Mouse (Mus musculus): ENCODE measurements around the gene Ankrd31. TPM values are rescaled to one million over a fixed set of nuclear protein-coding genes. Genes with fewer than 3 reads are reported as not detected.

Gene Ankrd31
- polyA plus RNA-seq (2014; fragmentation: Nextera tagmentation; extraction: Ambion mirVana) = not detected in 2 replicates

GRCm38 (mm10) chr13:96748109-96748845 lies at the start of gene Ankrd31:
Gene Ankrd31 (plus strand): TSS chr13:96748272.
- Histone ChIP-seq H3K27ac (replicated peaks; ENCODE audit: low read depth, low read length) (no peak within 1 kb of the TSS), H3K27me3 (replicated peaks; ENCODE audit: control insufficient read depth, insufficient read depth, low read length) (no peaks in the 10 kb centered on the region), H3K4me1 (ENCODE audit: control insufficient read depth, insufficient read depth, low read length) (no peaks in the 10 kb centered on the region), H3K9ac (ENCODE audit: low read depth, low read length) (no peak within 1 kb of the TSS), H3K4me3 (ENCODE audit: low read depth, low read length) (no peak within 1 kb of the TSS), H3K9me3 (ENCODE audit: control insufficient read depth, low read length) (no peaks in the 10 kb centered on the region; the same call in 1 of the 2 replicates), H3K36me3 (ENCODE audit: control insufficient read depth, insufficient read depth, low read length) (no peaks in the 10 kb centered on the region), H3K4me2 (ENCODE audit: low read depth, low read length) (no peak within 1 kb of the TSS)
- DNase-seq (ENCODE audit: low spot score) (no peak), ATAC-seq (ENCODE audit: low read depth) (no peak)
- WGBS = 90% methylated on average over 41 of the region's 42 CpGs

GRCm38 (mm10) chr13:96702567-96703278 lies 45.3 kb upstream of the Ankrd31 start:
- 69% methylated on average over 9 of the region's 9 CpGs for WGBS
- H3K27ac ChIP-seq (replicated peaks; ENCODE audit: low read depth, low read length) = no peak overlapping the region

GRCm38 (mm10) chr13:96709269-96710233 lies 38.5 kb upstream of the Ankrd31 start:
- ATAC-seq (ENCODE audit: low read depth) = no peak
- DNase-seq (ENCODE audit: low spot score) = no peak
- H3K27me3 ChIP-seq (replicated peaks; ENCODE audit: control insufficient read depth, insufficient read depth, low read length) = no peaks in the 10 kb centered on the region
- H3K4me1 ChIP-seq (ENCODE audit: control insufficient read depth, insufficient read depth, low read length) = no peaks in the 10 kb centered on the region
- no peak overlapping the region for H3K4me2 ChIP-seq (ENCODE audit: low read depth, low read length)
- no peak overlapping the region for H3K4me3 ChIP-seq (ENCODE audit: low read depth, low read length)
- no peaks in the 10 kb centered on the region for H3K36me3 ChIP-seq (ENCODE audit: control insufficient read depth, insufficient read depth, low read length)
- H3K9ac ChIP-seq (ENCODE audit: low read depth, low read length) = no peak overlapping the region
- no peak overlapping the region for H3K27ac ChIP-seq (replicated peaks; ENCODE audit: low read depth, low read length)
- H3K9me3 ChIP-seq (ENCODE audit: control insufficient read depth, low read length) = no peaks in the 10 kb centered on the region
- WGBS = 67% methylated on average over 8 of the region's 8 CpGs

More at GRCm38 (mm10) chr13:96702567-96703278, 45.3 kb upstream of the Ankrd31 start:
- no peak overlapping the region for H3K9ac ChIP-seq (ENCODE audit: low read depth, low read length)
- H3K27me3 ChIP-seq (replicated peaks; ENCODE audit: control insufficient read depth, insufficient read depth, low read length) = no peaks in the 10 kb centered on the region
- H3K4me3 ChIP-seq (ENCODE audit: low read depth, low read length) = no peak overlapping the region
- H3K4me2 ChIP-seq (ENCODE audit: low read depth, low read length) = no peak overlapping the region
- H3K9me3 ChIP-seq (ENCODE audit: control insufficient read depth, low read length) = no peaks in the 10 kb centered on the region
- no peaks in the 10 kb centered on the region for H3K4me1 ChIP-seq (ENCODE audit: control insufficient read depth, insufficient read depth, low read length)
- no peaks in the 10 kb centered on the region for H3K36me3 ChIP-seq (ENCODE audit: control insufficient read depth, insufficient read depth, low read length)
- DNase-seq (ENCODE audit: low spot score) (no peak), ATAC-seq (ENCODE audit: low read depth) (no peak)

GRCm38 (mm10) chr13:96716311-96716710 lies 31.8 kb upstream of the Ankrd31 start:
- ATAC-seq (ENCODE audit: low read depth) (no peak), DNase-seq (ENCODE audit: low spot score) (no peak)
- no peaks in the 10 kb centered on the region for H3K36me3 ChIP-seq (ENCODE audit: control insufficient read depth, insufficient read depth, low read length)
- no peak overlapping the region for H3K27ac ChIP-seq (replicated peaks; ENCODE audit: low read depth, low read length)
- 87% methylated on average over 2 of the region's 2 CpGs for WGBS
- H3K9ac ChIP-seq (ENCODE audit: low read depth, low read length) = no peak overlapping the region
- H3K4me3 ChIP-seq (ENCODE audit: low read depth, low read length) = no peak overlapping the region
- H3K4me2 ChIP-seq (ENCODE audit: low read depth, low read length) = no peak overlapping the region
- H3K27me3 ChIP-seq (replicated peaks; ENCODE audit: control insufficient read depth, insufficient read depth, low read length) = no peaks in the 10 kb centered on the region
- no peaks in the 10 kb centered on the region for H3K4me1 ChIP-seq (ENCODE audit: control insufficient read depth, insufficient read depth, low read length)
- H3K9me3 ChIP-seq (ENCODE audit: control insufficient read depth, low read length) = no peaks in the 10 kb centered on the region

GRCm38 (mm10) chr13:96717821-96718220 lies 30.3 kb upstream of the Ankrd31 start:
- DNase-seq (ENCODE audit: low spot score) (no peak), ATAC-seq (ENCODE audit: low read depth) (no peak)
- Histone ChIP-seq H3K4me1 (ENCODE audit: control insufficient read depth, insufficient read depth, low read length) (no peaks in the 10 kb centered on the region), H3K9me3 (ENCODE audit: control insufficient read depth, low read length) (no peaks in the 10 kb centered on the region), H3K4me2 (ENCODE audit: low read depth, low read length) (no peak overlapping the region), H3K36me3 (ENCODE audit: control insufficient read depth, insufficient read depth, low read length) (no peaks in the 10 kb centered on the region), H3K27ac (replicated peaks; ENCODE audit: low read depth, low read length) (no peak overlapping the region), H3K27me3 (replicated peaks; ENCODE audit: control insufficient read depth, insufficient read depth, low read length) (no peaks in the 10 kb centered on the region), H3K9ac (ENCODE audit: low read depth, low read length) (no peak overlapping the region), H3K4me3 (ENCODE audit: low read depth, low read length) (no peak overlapping the region)
- WGBS = 54% methylated on average over 1 of the region's 1 CpGs

GRCm38 (mm10) chr13:96720003-96720402 lies 28.1 kb upstream of the Ankrd31 start:
- Histone ChIP-seq H3K27ac (replicated peaks; ENCODE audit: low read depth, low read length) (no peak overlapping the region), H3K9me3 (ENCODE audit: control insufficient read depth, low read length) (no peaks in the 10 kb centered on the region), H3K27me3 (replicated peaks; ENCODE audit: control insufficient read depth, insufficient read depth, low read length) (no peaks in the 10 kb centered on the region), H3K36me3 (ENCODE audit: control insufficient read depth, insufficient read depth, low read length) (no peaks in the 10 kb centered on the region), H3K4me3 (ENCODE audit: low read depth, low read length) (no peak overlapping the region), H3K4me2 (ENCODE audit: low read depth, low read length) (no peak overlapping the region), H3K4me1 (ENCODE audit: control insufficient read depth, insufficient read depth, low read length) (no peaks in the 10 kb centered on the region), H3K9ac (ENCODE audit: low read depth, low read length) (no peak overlapping the region)
- WGBS = 86% methylated on average over 2 of the region's 2 CpGs
- ATAC-seq (ENCODE audit: low read depth) (no peak), DNase-seq (ENCODE audit: low spot score) (no peak)

- 85% methylated on average over 7 of the region's 7 CpGs for WGBS
- Histone ChIP-seq H3K4me1 (ENCODE audit: control insufficient read depth, insufficient read depth, low read length) (no peaks in the 10 kb centered on the region), H3K4me2 (ENCODE audit: low read depth, low read length) (no peak overlapping the region), H3K27me3 (replicated peaks; ENCODE audit: control insufficient read depth, insufficient read depth, low read length) (no peaks in the 10 kb centered on the region), H3K27ac (replicated peaks; ENCODE audit: low read depth, low read length) (no peak overlapping the region), H3K9ac (ENCODE audit: low read depth, low read length) (no peak overlapping the region), H3K36me3 (ENCODE audit: control insufficient read depth, insufficient read depth, low read length) (no peaks in the 10 kb centered on the region), H3K9me3 (ENCODE audit: control insufficient read depth, low read length) (no peaks in the 10 kb centered on the region), H3K4me3 (ENCODE audit: low read depth, low read length) (no peak overlapping the region)
- DNase-seq (ENCODE audit: low spot score) (no peak), ATAC-seq (ENCODE audit: low read depth) (no peak)
Measured at GRCm38 (mm10) chr13:96728289-96728688, 19.8 kb upstream of the Ankrd31 start.

GRCm38 (mm10) chr13:96729146-96729545 lies 18.9 kb upstream of the Ankrd31 start:
- no peaks in the 10 kb centered on the region for H3K4me1 ChIP-seq (ENCODE audit: control insufficient read depth, insufficient read depth, low read length)
- no peak overlapping the region for H3K4me3 ChIP-seq (ENCODE audit: low read depth, low read length)
- H3K27me3 ChIP-seq (replicated peaks; ENCODE audit: control insufficient read depth, insufficient read depth, low read length) = no peaks in the 10 kb centered on the region
- ATAC-seq (ENCODE audit: low read depth) = no peak
- WGBS = 87% methylated on average over 5 of the region's 5 CpGs
- no peak overlapping the region for H3K27ac ChIP-seq (replicated peaks; ENCODE audit: low read depth, low read length)
- no peak overlapping the region for H3K9ac ChIP-seq (ENCODE audit: low read depth, low read length)
- no peak overlapping the region for H3K4me2 ChIP-seq (ENCODE audit: low read depth, low read length)
- no peaks in the 10 kb centered on the region for H3K9me3 ChIP-seq (ENCODE audit: control insufficient read depth, low read length)
- DNase-seq (ENCODE audit: low spot score) = no peak
- no peaks in the 10 kb centered on the region for H3K36me3 ChIP-seq (ENCODE audit: control insufficient read depth, insufficient read depth, low read length)
